Mouse (Mus musculus): ENCODE data around the gene Dnajc16. TPM values are rescaled to one million over a fixed set of nuclear protein-coding genes. Genes with fewer than 3 reads are reported as not detected.

Dnajc16 gene
- total and polyA plus RNA-seq, 3 experiments, result 3.2 to 6.8 TPM; not detected in 1

- H3K4me1 ChIP-seq (ENCODE audit: control insufficient read depth in 1 of 2, insufficient read depth in 2 of 2, low read length in 2 of 2), result no peaks in the 10 kb centered on the region
- no peaks in the 10 kb centered on the region for H3K9me3 ChIP-seq (replicated peaks; ENCODE audit: insufficient read depth, low read length)
- no peak overlapping the region for H3K4me3 ChIP-seq (ENCODE audit: control insufficient read depth in 1 of 2, insufficient read depth in 1 of 2, low read depth in 2 of 2, low read length in 2 of 2)
- H3K79me2 ChIP-seq (ENCODE audit: control insufficient read depth, insufficient read depth, low read length, poor library complexity), result no peaks in the 10 kb centered on the region
- H3K27me3 ChIP-seq (ENCODE audit: control insufficient read depth in 1 of 2, insufficient read depth in 2 of 2, low read length in 2 of 2), result no peaks in the 10 kb centered on the region
- no peak overlapping the region for H3K9ac ChIP-seq (ENCODE audit: control insufficient read depth, low read depth, low read length, poor library complexity, severe bottlenecking)
- no peak for DNase-seq (ENCODE audit: low read depth, low spot score)
- no peak overlapping the region for H3K27ac ChIP-seq (ENCODE audit: control insufficient read depth, low read depth, low read length)
- TF ChIP-seq MAZ (IDR thresholded peaks at IDR 0.05; ENCODE audit: low read depth, low read length), result no peak
- no peak for TF ChIP-seq RCOR1 (IDR thresholded peaks at IDR 0.05; ENCODE audit: low read depth, low read length)
- TF ChIP-seq CHD2 (IDR thresholded peaks at IDR 0.05; ENCODE audit: low read length), result no peak
- TF ChIP-seq ETS1 (IDR thresholded peaks at IDR 0.05; ENCODE audit: low read depth, low read length), result no peak
- TF ChIP-seq USF1 (IDR thresholded peaks at IDR 0.05; ENCODE audit: low read depth, low read length), result no peak
- no peak for TF ChIP-seq TAL1 (IDR thresholded peaks at IDR 0.05; ENCODE audit: low read length)
- no peak for TF ChIP-seq MXI1 (IDR thresholded peaks at IDR 0.05; ENCODE audit: low read depth, low read length)
- no peak for TF ChIP-seq MAX (IDR thresholded peaks at IDR 0.05; ENCODE audit: low read length)
- TF ChIP-seq ZMIZ1 (IDR thresholded peaks at IDR 0.05; ENCODE audit: low read depth, low read length), result no peak
- TF ChIP-seq ELF1 (IDR thresholded peaks at IDR 0.05; ENCODE audit: low read depth, low read length), result no peak
- TF ChIP-seq KAT2A (conservative IDR thresholded peaks at IDR 0.05; ENCODE audit: low read depth, low read length), result no peak
- H3K36me3 ChIP-seq (ENCODE audit: control insufficient read depth in 1 of 2, insufficient read depth in 2 of 2, low read length in 2 of 2), result no peaks in the 10 kb centered on the region; a peak in 1 of 4 replicates
Observed at GRCm38 (mm10) chr4:141781201-141781985, 9.3 kb downstream of the Dnajc16 start.

- Histone ChIP-seq H3K9ac (ENCODE audit: control insufficient read depth, low read depth, low read length, poor library complexity, severe bottlenecking) (no peak overlapping the region), H3K4me3 (ENCODE audit: control insufficient read depth in 1 of 2, insufficient read depth in 1 of 2, low read depth in 2 of 2, low read length in 2 of 2) (no peak overlapping the region), H3K27ac (ENCODE audit: control insufficient read depth, low read depth, low read length) (no peak overlapping the region), H3K79me2 (ENCODE audit: control insufficient read depth, insufficient read depth, low read length, poor library complexity) (no peaks in the 10 kb centered on the region), H3K27me3 (ENCODE audit: control insufficient read depth in 1 of 2, insufficient read depth in 2 of 2, low read length in 2 of 2) (no peaks in the 10 kb centered on the region), H3K36me3 (ENCODE audit: control insufficient read depth in 1 of 2, insufficient read depth in 2 of 2, low read length in 2 of 2) (peaks cover 0 to 3% of the 10 kb centered on the region in 2 experiments; a peak in 2 of 4 replicates), H3K9me3 (replicated peaks; ENCODE audit: insufficient read depth, low read length) (no peaks in the 10 kb centered on the region), H3K4me1 (ENCODE audit: control insufficient read depth in 1 of 2, insufficient read depth in 2 of 2, low read length in 2 of 2) (no peaks in the 10 kb centered on the region)
- TF ChIP-seq MYC (IDR thresholded peaks at IDR 0.05; ENCODE audit: low read depth, low read length) (no peak), HCFC1 (IDR thresholded peaks at IDR 0.05; ENCODE audit: low read depth, low read length) (no peak), BHLHE40 (IDR thresholded peaks at IDR 0.05; ENCODE audit: borderline replicate concordance, low read depth, low read length) (no peak), MYB (IDR thresholded peaks at IDR 0.05; ENCODE audit: low read depth, low read length) (no peak), NRF1 (IDR thresholded peaks at IDR 0.05; ENCODE audit: insufficient read depth, low read depth, low read length, poor library complexity, severe bottlenecking) (no peak), TAL1 (IDR thresholded peaks at IDR 0.05; ENCODE audit: low read length) (no peak)
- no peak for DNase-seq (ENCODE audit: low read depth, low spot score)
Observed at GRCm38 (mm10) chr4:141779828-141780227, 10.9 kb downstream of the Dnajc16 start.

Measured in MEL (cell line).